Mouse (Mus musculus) midbrain, embryonic 13.5 days (tissue): ENCODE data around the gene Trim38. TPM values are rescaled to one million over a fixed set of nuclear protein-coding genes. Genes with fewer than 3 reads are reported as not detected.
A peak's percentile ranks its signal among the peaks of the same experiment; 100 is the strongest.
"Not testable (repeated sequence)": the region's sequence is repeated elsewhere in the genome, so short reads cannot be mapped to it uniquely, and the experiment has no call there.

ENCODE experiments used
- ATAC-seq: fragments of 200-750 bp; cut with Nextera tagmentation; 2 replicates; pipeline ENCODE4 v1.8.0; 2017; ENCODE audit warnings: mild to moderate bottlenecking, moderate TSS enrichment, moderate library complexity
- H3K27ac ChIP-seq: fragments of 300-500 bp; sonication (generic); 2 replicates; pipeline ENCODE4 v1.5.1; 2015; ENCODE audit warnings: inconsistent platforms, mild to moderate bottlenecking, moderate library complexity
- H3K27me3 ChIP-seq: fragments of 300-500 bp; sonication (generic); 2 replicates; pipeline ENCODE4 v1.6.1; 2015; ENCODE audit warnings: mild to moderate bottlenecking, inconsistent platforms
- H3K36me3 ChIP-seq: fragments of 300-500 bp; sonication (generic); 2 replicates; pipeline ENCODE4 v1.6.1; 2015; ENCODE audit warnings: mild to moderate bottlenecking, inconsistent platforms
- H3K4me1 ChIP-seq: fragments of 300-500 bp; sonication (generic); replicated peaks from 2 replicates; pipeline ENCODE4 v1.6.1; 2015; ENCODE audit warnings: inconsistent platforms
- H3K4me2 ChIP-seq: fragments of 300-500 bp; sonication (generic); replicated peaks from 2 replicates; pipeline ENCODE4 v1.6.1; 2015; ENCODE audit warnings: moderate library complexity, mild to moderate bottlenecking, inconsistent platforms
- H3K4me3 ChIP-seq: fragments of 300-500 bp; sonication (generic); replicated peaks from 2 replicates; pipeline ENCODE4 v1.5.1; 2015; ENCODE audit warnings: mild to moderate bottlenecking, inconsistent platforms
- H3K9ac ChIP-seq: fragments of 300-500 bp; sonication (generic); replicated peaks from 2 replicates; pipeline ENCODE4 v1.6.1; 2015; ENCODE audit warnings: mild to moderate bottlenecking, inconsistent platforms
- H3K9me3 ChIP-seq: fragments of 300-500 bp; sonication (generic); 2 replicates; pipeline ENCODE4 v1.6.1; 2016; ENCODE audit warnings: mild to moderate bottlenecking, inconsistent platforms
- WGBS: fragments of 180-500 bp; shearing (Covaris S2); methylation state at CpG from one replicate; pipeline ENCODE4 v1.1.7; 2015; 5-methylcytosine and 5-hydroxymethylcytosine counted together
- polyA plus RNA-seq: library from polyadenylated mRNA; unstranded; fragments of >200 nt; fragmentation: Nextera tagmentation; extraction: Ambion mirVana; gene quantifications from 2 replicates; pipeline ENCODE4 v1.2.1, GENCODE M21; 2015

The Trim38 gene
- polyA plus RNA-seq, 1 experiment from 2014 or later = 0.15 TPM

GRCm38 (mm10) chr13:23739922-23740252 lies 29.8 kb upstream of the Trim38 start:
- Histone ChIP-seq H3K4me1 (peaks cover 29% of the 10 kb centered on the region), H3K27ac (peak overlapping the region; percentile 91), H3K9ac (peak overlapping the region; percentile 75), H3K4me3 (peak overlapping the region; percentile 46), H3K4me2 (peak overlapping the region; percentile 100), H3K36me3 (no peaks in the 10 kb centered on the region), H3K9me3 (no peaks in the 10 kb centered on the region), H3K27me3 (no peaks in the 10 kb centered on the region)
- 1% methylated on average over 14 of the region's 14 CpGs for WGBS
- no peak for ATAC-seq

- peak overlapping the region; percentile 100 for H3K4me2 ChIP-seq
- H3K4me1 ChIP-seq = peaks cover 30% of the 10 kb centered on the region
- H3K36me3 ChIP-seq = no peaks in the 10 kb centered on the region
- ATAC-seq = no peak
- H3K4me3 ChIP-seq = peak overlapping the region; percentile 46
- H3K27ac ChIP-seq = peak overlapping the region; percentile 91
- 40% methylated on average over 13 of the region's 13 CpGs for WGBS
- H3K9me3 ChIP-seq = no peaks in the 10 kb centered on the region
- H3K27me3 ChIP-seq = no peaks in the 10 kb centered on the region
- H3K9ac ChIP-seq = peak overlapping the region; percentile 75
Observed at GRCm38 (mm10) chr13:23740256-23740840, 29.4 kb upstream of the Trim38 start.

- 64% methylated on average over 5 of the region's 5 CpGs for WGBS
- H3K4me1 ChIP-seq = peaks cover 33% of the 10 kb centered on the region
- H3K27me3 ChIP-seq = no peaks in the 10 kb centered on the region
- no peak overlapping the region for H3K27ac ChIP-seq
- H3K9me3 ChIP-seq = no peaks in the 10 kb centered on the region
- no peak for ATAC-seq
- no peak overlapping the region for H3K4me3 ChIP-seq
- H3K4me2 ChIP-seq = peak overlapping the region; percentile 100; the same call in 1 of the 2 replicates
- H3K9ac ChIP-seq = no peak overlapping the region
- H3K36me3 ChIP-seq = no peaks in the 10 kb centered on the region
Observed at GRCm38 (mm10) chr13:23740910-23741309, 28.8 kb upstream of the Trim38 start.

- no peak for ATAC-seq
- H3K4me1 ChIP-seq = peaks cover 35% of the 10 kb centered on the region
- H3K36me3 ChIP-seq = no peaks in the 10 kb centered on the region
- no peak overlapping the region for H3K27ac ChIP-seq
- no peak overlapping the region for H3K4me2 ChIP-seq
- no peaks in the 10 kb centered on the region for H3K27me3 ChIP-seq
- no peaks in the 10 kb centered on the region for H3K9me3 ChIP-seq
- no peak overlapping the region for H3K4me3 ChIP-seq
- no peak overlapping the region for H3K9ac ChIP-seq
Observed at GRCm38 (mm10) chr13:23742007-23742406, 27.7 kb upstream of the Trim38 start.

- no peaks in the 10 kb centered on the region for H3K27me3 ChIP-seq
- no peak overlapping the region for H3K4me3 ChIP-seq
- no peak for ATAC-seq
- no peak overlapping the region for H3K9ac ChIP-seq
- no peaks in the 10 kb centered on the region for H3K9me3 ChIP-seq
- 80% methylated on average over 5 of the region's 5 CpGs for WGBS
- H3K4me2 ChIP-seq = no peak overlapping the region
- H3K27ac ChIP-seq = no peak overlapping the region
- no peaks in the 10 kb centered on the region for H3K36me3 ChIP-seq
- peaks cover 41% of the 10 kb centered on the region for H3K4me1 ChIP-seq
Observed at GRCm38 (mm10) chr13:23743215-23743614, 26.5 kb upstream of the Trim38 start.

GRCm38 (mm10) chr13:23743963-23744362 lies 25.8 kb upstream of the Trim38 start:
- Histone ChIP-seq H3K9ac (no peak overlapping the region), H3K27me3 (no peaks in the 10 kb centered on the region), H3K4me3 (peak overlapping the region; percentile 39; the same call in 1 of the 2 replicates), H3K4me1 (peaks cover 41% of the 10 kb centered on the region), H3K9me3 (no peaks in the 10 kb centered on the region), H3K4me2 (peak overlapping the region; percentile 66; the same call in 1 of the 2 replicates), H3K27ac (peak overlapping the region; percentile 19; the same call in 1 of the 2 replicates), H3K36me3 (no peaks in the 10 kb centered on the region)
- WGBS = 39% methylated on average over 4 of the region's 4 CpGs
- no peak for ATAC-seq

GRCm38 (mm10) chr13:23744421-23745380 lies 25.0 kb upstream of the Trim38 start:
- 2% methylated on average over 15 of the region's 36 CpGs for WGBS
- peak overlapping the region; percentile 19; the same call in 1 of the 2 replicates for H3K27ac ChIP-seq

GRCm38 (mm10) chr13:23745381-23746161 lies 24.1 kb upstream of the Trim38 start, which contains the start of gene Hist1h3c:
Gene Hist1h3c (minus strand): TSS chr13:23745602.
- Histone ChIP-seq H3K4me2 (peak within 1 kb of the TSS; percentile 66), H3K9me3 (no peaks in the 10 kb centered on the region), H3K4me3 (peak within 1 kb of the TSS; percentile 39), H3K9ac (peak within 1 kb of the TSS; percentile 50), H3K4me1 (peaks cover 25% of the 10 kb centered on the region), H3K27me3 (no peaks in the 10 kb centered on the region), H3K27ac (peak within 1 kb of the TSS; percentile 94), H3K36me3 (no peaks in the 10 kb centered on the region)
- under 1% methylated on average over 25 of the region's 28 CpGs for WGBS
- peak; percentile 58 for ATAC-seq

More at GRCm38 (mm10) chr13:23744421-23745380, 25.0 kb upstream of the Trim38 start:
- H3K36me3 ChIP-seq = no peaks in the 10 kb centered on the region
- peak overlapping the region; percentile 66 for H3K4me2 ChIP-seq
- peak overlapping the region; percentile 39 for H3K4me3 ChIP-seq
- ATAC-seq = no peak
- H3K9me3 ChIP-seq = no peaks in the 10 kb centered on the region
- peaks cover 34% of the 10 kb centered on the region for H3K4me1 ChIP-seq
- peak overlapping the region; percentile 39; the same call in 1 of the 2 replicates for H3K9ac ChIP-seq
- H3K27me3 ChIP-seq = no peaks in the 10 kb centered on the region

GRCm38 (mm10) chr13:23746201-23747080 lies 23.3 kb upstream of the Trim38 start, which contains the start of gene Hist1h2bb:
Gene Hist1h2bb (plus strand): TSS chr13:23746734.
- peak within 1 kb of the TSS; percentile 39 for H3K4me3 ChIP-seq
- H3K9ac ChIP-seq = peak within 1 kb of the TSS; percentile 50
- peak within 1 kb of the TSS; percentile 94 for H3K27ac ChIP-seq
- peaks cover 26% of the 10 kb centered on the region for H3K4me1 ChIP-seq
- WGBS = under 1% methylated on average over 40 of the region's 58 CpGs
- not testable (repeated sequence) for H3K9me3 ChIP-seq, H3K27me3 ChIP-seq, H3K36me3 ChIP-seq
- peak within 1 kb of the TSS; percentile 66 for H3K4me2 ChIP-seq
- peak; percentile 95 for ATAC-seq

- Histone ChIP-seq H3K27ac (peak overlapping the region; percentile 94), H3K9me3 (no peaks in the 10 kb centered on the region), H3K27me3 (no peaks in the 10 kb centered on the region), H3K4me3 (peak overlapping the region; percentile 39), H3K9ac (peak overlapping the region; percentile 21), H3K4me1 (peaks cover 29% of the 10 kb centered on the region), H3K4me2 (peak overlapping the region; percentile 66), H3K36me3 (no peaks in the 10 kb centered on the region)
- ATAC-seq = no peak; the same call in 1 of the 2 replicates
- whole genome bisulfite sequencing = 2% methylated on average over 13 of the region's 13 CpGs
Observed at GRCm38 (mm10) chr13:23747081-23747891, 22.4 kb upstream of the Trim38 start.
